Mouse (Mus musculus): ENCODE results near the gene Tmem109.

GRCm38 (mm10) chr19:10878201-10878837 is 3.5 kb downstream of the Tmem109 start:
- TF ChIP-seq CTCF (IDR thresholded peaks at IDR 0.05; ENCODE audit: low read depth, low read length) = no peak
- no peak for TF ChIP-seq POLR2A (IDR thresholded peaks at IDR 0.05; ENCODE audit: insufficient read depth, low read length)
- TF ChIP-seq EP300 (IDR thresholded peaks at IDR 0.05; ENCODE audit: insufficient read depth, low read depth, low read length) = no peak
